Mouse (Mus musculus) neural tube, embryonic 11.5 days (tissue): ENCODE data around the gene Frmpd2. TPM values are rescaled to one million over a fixed set of nuclear protein-coding genes. Genes with fewer than 3 reads are reported as not detected.

ENCODE experiments used
- ATAC-seq: fragments of 200-750 bp; cut with Nextera tagmentation; 2 replicates; pipeline ENCODE4 v1.8.0; 2017; ENCODE audit warnings: moderate number of reproducible peaks, mild to moderate bottlenecking, moderate TSS enrichment, moderate library complexity; ENCODE audit not compliant: insufficient read depth, low FRiP score, low TSS enrichment
- DNase-seq: peaks from one replicate; pipeline ENCODE4 v3.0.0-alpha.2; 2015; ENCODE audit warnings: low spot score
- H3K27ac ChIP-seq: fragments of 300-500 bp; sonication (generic); 2 replicates; pipeline ENCODE4 v1.5.1; 2014; ENCODE audit warnings: low read depth, mild to moderate bottlenecking, low read length
- H3K27me3 ChIP-seq: fragments of 300-500 bp; sonication (generic); 2 replicates; pipeline ENCODE4 v1.6.1; 2014; ENCODE audit warnings: mild to moderate bottlenecking, low read length, mixed read lengths; ENCODE audit not compliant: control insufficient read depth, insufficient read depth
- H3K36me3 ChIP-seq: fragments of 300-500 bp; sonication (generic); 2 replicates; pipeline ENCODE4 v1.6.1; 2014; ENCODE audit warnings: mild to moderate bottlenecking, low read length, moderate library complexity, mixed read lengths; ENCODE audit not compliant: control insufficient read depth, insufficient read depth
- H3K4me1 ChIP-seq: fragments of 300-500 bp; sonication (generic); 2 replicates; pipeline ENCODE4 v1.6.1; 2014; ENCODE audit warnings: low read length, mixed read lengths; ENCODE audit not compliant: control insufficient read depth, insufficient read depth
- H3K4me2 ChIP-seq: fragments of 300-500 bp; sonication (generic); 2 replicates; pipeline ENCODE4 v1.6.1; 2014; ENCODE audit warnings: low read depth, mild to moderate bottlenecking, moderate library complexity
- H3K4me3 ChIP-seq: fragments of 300-500 bp; sonication (generic); 2 replicates; pipeline ENCODE4 v1.5.1; 2014; ENCODE audit warnings: low read depth, low read length
- H3K9ac ChIP-seq: fragments of 300-500 bp; sonication (generic); 2 replicates; pipeline ENCODE4 v1.6.1; 2014; ENCODE audit warnings: mild to moderate bottlenecking, low read length
- H3K9me3 ChIP-seq: fragments of 300-500 bp; sonication (generic); 2 replicates; pipeline ENCODE4 v1.6.1; 2016; ENCODE audit warnings: low read length; ENCODE audit not compliant: control insufficient read depth
- WGBS: fragments of 180-500 bp; shearing (Covaris S2); extraction: QIAGEN DNeasy Blood & Tissue Kit; methylation state at CpG from one replicate; pipeline ENCODE4 v1.1.7; 2014; 5-methylcytosine and 5-hydroxymethylcytosine counted together
- polyA plus RNA-seq: library from polyadenylated mRNA; unstranded; fragments of >200 nt; fragmentation: Nextera tagmentation; extraction: Ambion mirVana; gene quantifications from 2 replicates; pipeline ENCODE4 v1.2.1, GENCODE M21; 2014

The Frmpd2 gene
- polyA plus RNA-seq, 1 experiment from 2014 or later, result not detected

DNA sequence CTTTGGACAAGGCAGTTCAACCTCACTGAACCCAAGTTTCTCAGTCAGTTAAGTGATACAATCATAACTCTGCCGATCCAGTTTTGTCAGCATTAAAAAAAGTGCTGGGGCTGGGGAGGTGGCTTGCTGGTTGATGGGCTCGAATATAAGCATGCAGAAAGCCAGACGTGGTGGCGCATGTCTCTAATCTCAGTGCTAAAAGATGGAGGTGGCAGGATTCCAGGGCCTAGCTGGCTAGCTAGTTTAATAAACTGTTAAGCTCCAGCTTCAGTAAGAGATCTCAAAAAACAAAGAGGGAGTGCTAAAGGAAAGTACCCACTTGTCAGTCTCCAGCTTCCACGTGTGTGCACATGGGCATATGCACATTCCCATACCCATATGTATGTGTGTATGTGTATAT, 25.9 kb downstream of the Frmpd2 start:
- Histone ChIP-seq H3K9me3 (no peaks in the 10 kb centered on the region), H3K27ac (no peak overlapping the region), H3K36me3 (no peaks in the 10 kb centered on the region), H3K27me3 (no peaks in the 10 kb centered on the region), H3K4me3 (no peak overlapping the region), H3K4me1 (no peaks in the 10 kb centered on the region), H3K9ac (no peak overlapping the region), H3K4me2 (no peak overlapping the region)
- WGBS, result 86% methylated on average over 5 of the region's 5 CpGs
- ATAC-seq, result no peak
- DNase-seq, result no peak

DNA sequence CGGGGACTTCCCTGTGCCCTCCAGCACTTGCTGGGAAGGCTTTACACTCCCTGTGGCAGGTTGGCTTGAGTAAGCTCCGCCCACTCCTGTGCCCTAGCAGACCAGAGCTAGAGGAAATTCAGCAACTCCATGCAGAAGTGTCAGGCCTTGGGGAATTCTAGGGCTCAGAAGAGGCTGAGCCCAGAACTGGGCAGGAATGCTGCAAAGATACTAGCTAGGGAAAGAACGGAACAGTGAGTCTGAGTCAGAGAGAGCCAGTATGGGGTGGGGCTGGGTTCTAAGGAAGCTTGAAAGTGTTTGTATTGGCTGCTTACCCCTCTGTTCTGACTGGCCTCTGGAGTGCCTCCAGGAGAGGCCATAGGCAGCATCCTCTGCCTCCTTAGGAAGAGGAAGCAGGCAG, 27.4 kb downstream of the Frmpd2 start:
- no peaks in the 10 kb centered on the region for H3K9me3 ChIP-seq
- H3K4me1 ChIP-seq, result no peaks in the 10 kb centered on the region
- H3K36me3 ChIP-seq, result no peaks in the 10 kb centered on the region
- WGBS, result 66% methylated on average over 3 of the region's 3 CpGs
- H3K9ac ChIP-seq, result no peak overlapping the region
- no peak overlapping the region for H3K4me3 ChIP-seq
- no peak overlapping the region for H3K4me2 ChIP-seq
- no peaks in the 10 kb centered on the region for H3K27me3 ChIP-seq
- DNase-seq (no peak), ATAC-seq (no peak)
- no peak overlapping the region for H3K27ac ChIP-seq

DNA sequence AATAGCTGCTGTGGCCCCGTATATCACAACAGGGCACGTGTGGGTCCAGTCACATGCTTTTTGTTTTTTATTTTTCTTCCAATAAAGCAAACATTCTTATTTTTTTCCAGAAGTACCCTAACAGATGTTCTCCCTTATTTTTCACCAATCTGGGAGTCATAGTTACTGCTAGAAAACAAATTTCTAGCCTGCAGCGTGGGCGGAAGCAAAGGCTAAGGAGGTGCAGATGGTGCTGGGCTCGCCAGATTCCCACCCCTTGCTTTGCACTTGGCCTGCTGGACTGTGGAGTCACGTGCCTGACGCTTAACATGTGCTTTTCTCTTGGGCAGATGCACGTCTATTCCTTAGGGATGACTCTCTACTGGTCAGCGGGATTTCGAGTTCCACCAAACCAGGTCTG, 29.1 kb downstream of the Frmpd2 start:
- H3K4me3 ChIP-seq, result no peak overlapping the region
- H3K27me3 ChIP-seq, result no peaks in the 10 kb centered on the region
- ATAC-seq, result no peak
- no peak overlapping the region for H3K27ac ChIP-seq
- 74% methylated on average over 10 of the region's 10 CpGs for WGBS
- no peaks in the 10 kb centered on the region for H3K9me3 ChIP-seq
- H3K36me3 ChIP-seq, result no peaks in the 10 kb centered on the region
- H3K4me1 ChIP-seq, result no peaks in the 10 kb centered on the region
- H3K9ac ChIP-seq, result no peak overlapping the region
- no peak for DNase-seq
- no peak overlapping the region for H3K4me2 ChIP-seq

DNA sequence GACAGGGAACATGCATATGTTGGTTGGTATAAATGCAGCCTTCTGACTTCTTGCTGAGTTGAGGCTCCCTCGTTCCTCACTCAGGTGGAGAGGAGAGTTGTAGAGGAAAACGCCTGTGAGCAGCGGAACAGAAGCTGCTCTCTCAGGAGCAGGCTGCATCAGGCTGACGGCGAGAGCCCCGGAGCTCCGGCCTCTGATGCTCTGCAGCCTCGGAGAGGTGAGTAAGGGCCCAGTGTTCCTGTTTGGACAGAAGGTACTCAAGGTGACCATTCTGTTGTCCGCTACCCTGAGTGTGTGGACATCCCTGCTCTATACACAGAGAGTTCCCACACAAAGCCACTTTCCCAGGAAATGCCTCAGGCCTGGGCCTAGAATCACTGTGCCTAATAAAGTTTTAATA, 31.8 kb downstream of the Frmpd2 start:
- no peaks in the 10 kb centered on the region for H3K9me3 ChIP-seq
- ATAC-seq, result no peak
- no peak overlapping the region for H3K4me3 ChIP-seq
- H3K4me1 ChIP-seq, result no peaks in the 10 kb centered on the region
- no peak overlapping the region for H3K27ac ChIP-seq
- no peaks in the 10 kb centered on the region for H3K27me3 ChIP-seq
- H3K36me3 ChIP-seq, result no peaks in the 10 kb centered on the region
- no peak overlapping the region for H3K4me2 ChIP-seq
- no peak for DNase-seq
- H3K9ac ChIP-seq, result no peak overlapping the region
- 86% methylated on average over 9 of the region's 9 CpGs for WGBS

DNA sequence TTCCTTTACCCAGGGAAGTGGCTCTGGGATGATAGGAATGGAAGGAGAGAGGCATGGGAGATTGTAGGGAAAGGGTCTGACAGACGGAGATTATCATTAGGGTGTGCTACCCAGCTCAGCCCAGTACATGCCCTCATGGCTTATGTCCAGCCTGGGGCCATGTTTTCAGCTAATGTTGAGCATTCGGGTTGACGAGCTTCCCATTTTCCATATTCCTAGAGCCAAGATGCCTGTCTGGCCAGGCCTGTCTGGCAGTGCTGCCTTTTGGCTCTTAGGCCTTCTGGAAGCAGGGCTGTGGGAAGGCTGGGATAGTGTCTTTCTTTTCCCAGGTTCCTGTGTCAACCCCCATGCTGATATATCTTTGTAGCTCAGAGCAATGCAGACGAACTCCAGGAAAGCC, 35.2 kb downstream of the Frmpd2 start:
- H3K27me3 ChIP-seq, result no peaks in the 10 kb centered on the region
- H3K9me3 ChIP-seq, result no peaks in the 10 kb centered on the region
- no peak for ATAC-seq
- H3K4me2 ChIP-seq, result no peak overlapping the region
- DNase-seq, result no peak
- no peak overlapping the region for H3K4me3 ChIP-seq
- no peaks in the 10 kb centered on the region for H3K4me1 ChIP-seq
- H3K36me3 ChIP-seq, result no peaks in the 10 kb centered on the region
- H3K27ac ChIP-seq, result no peak overlapping the region
- WGBS, result 79% methylated on average over 4 of the region's 4 CpGs
- no peak overlapping the region for H3K9ac ChIP-seq

DNA sequence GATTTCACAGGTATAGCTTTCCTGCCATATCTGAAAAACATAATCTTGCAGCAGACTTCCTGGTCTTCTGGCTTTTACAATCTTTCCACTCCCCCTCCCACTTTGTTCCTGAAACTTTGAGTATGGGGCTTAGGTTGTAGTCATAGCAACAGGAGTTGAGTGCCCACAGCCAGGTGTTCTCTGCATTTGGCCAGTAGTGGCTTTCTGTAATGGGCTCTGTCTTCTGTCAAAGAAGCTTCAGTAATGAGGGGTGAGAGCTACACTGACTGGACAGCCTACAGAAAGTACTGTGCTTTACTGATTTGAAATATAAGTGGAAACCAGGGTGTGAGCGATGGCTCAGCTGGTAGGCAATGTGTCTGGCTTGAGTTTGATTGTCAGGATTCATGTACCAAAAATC, 37.2 kb downstream of the Frmpd2 start:
- ATAC-seq (no peak), DNase-seq (no peak)
- H3K4me2 ChIP-seq, result no peak overlapping the region
- 93% methylated on average over 1 of the region's 1 CpGs for WGBS
- no peaks in the 10 kb centered on the region for H3K4me1 ChIP-seq
- H3K36me3 ChIP-seq, result no peaks in the 10 kb centered on the region
- H3K27ac ChIP-seq, result no peak overlapping the region
- no peak overlapping the region for H3K4me3 ChIP-seq
- H3K9ac ChIP-seq, result no peak overlapping the region
- no peaks in the 10 kb centered on the region for H3K9me3 ChIP-seq
- no peaks in the 10 kb centered on the region for H3K27me3 ChIP-seq

DNA sequence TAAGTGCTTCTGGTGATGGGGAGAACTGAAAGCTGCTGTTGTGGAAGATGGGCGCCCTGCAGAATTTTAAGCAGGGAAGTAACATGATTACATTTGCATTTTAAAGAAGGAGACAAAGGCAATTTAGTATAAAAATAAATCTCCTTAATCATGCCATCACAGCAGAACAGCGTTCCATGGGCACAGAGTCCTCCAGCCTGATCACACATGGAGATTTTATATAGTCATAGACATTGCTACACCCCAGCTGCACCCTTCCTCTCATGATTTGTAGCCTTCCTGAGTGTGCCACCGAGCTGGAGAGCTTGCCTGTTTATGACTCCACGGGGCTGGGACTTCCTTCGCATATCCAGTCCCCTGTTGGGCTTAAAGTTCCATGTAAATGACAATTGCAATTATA, 42.4 kb downstream of the Frmpd2 start:
- no peak for DNase-seq
- H3K9me3 ChIP-seq, result no peaks in the 10 kb centered on the region
- no peaks in the 10 kb centered on the region for H3K27me3 ChIP-seq
- ATAC-seq, result no peak
- H3K9ac ChIP-seq, result no peak overlapping the region
- H3K27ac ChIP-seq, result no peak overlapping the region
- no peaks in the 10 kb centered on the region for H3K36me3 ChIP-seq
- no peak overlapping the region for H3K4me3 ChIP-seq
- no peak overlapping the region for H3K4me2 ChIP-seq
- H3K4me1 ChIP-seq, result no peaks in the 10 kb centered on the region
- 49% methylated on average over 5 of the region's 5 CpGs for WGBS

DNA sequence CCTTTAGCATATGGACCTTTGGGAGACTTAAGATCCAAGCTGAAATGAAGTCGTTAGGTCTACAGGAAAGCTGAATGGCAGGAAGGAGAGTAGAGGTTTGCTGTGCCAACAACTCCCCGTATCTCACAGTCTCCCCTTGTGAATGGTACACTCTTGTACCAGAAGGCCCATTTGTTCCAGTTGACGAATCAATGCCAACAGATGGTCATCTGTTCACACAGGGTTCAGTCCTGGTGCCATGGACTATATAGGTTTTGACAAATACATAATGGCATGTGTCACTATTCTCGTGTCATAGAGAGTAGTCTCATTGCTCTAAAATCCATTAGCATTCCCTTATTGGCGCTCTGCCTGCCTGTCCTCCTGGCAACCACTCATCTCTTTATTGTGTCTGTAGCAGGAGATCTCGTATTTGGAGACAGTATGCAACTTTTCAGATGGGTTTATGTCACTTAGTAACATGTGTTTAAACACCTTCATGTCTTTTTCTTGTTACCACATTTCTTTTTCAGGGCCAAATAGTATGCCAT, 43.3 kb downstream of the Frmpd2 start:
- no peak overlapping the region for H3K4me2 ChIP-seq
- DNase-seq, result no peak
- H3K4me3 ChIP-seq, result no peak overlapping the region
- H3K27ac ChIP-seq, result no peak overlapping the region
- no peaks in the 10 kb centered on the region for H3K9me3 ChIP-seq
- WGBS, result 79% methylated on average over 6 of the region's 6 CpGs
- H3K9ac ChIP-seq, result no peak overlapping the region
- no peaks in the 10 kb centered on the region for H3K27me3 ChIP-seq
- no peaks in the 10 kb centered on the region for H3K36me3 ChIP-seq
- ATAC-seq, result no peak
- H3K4me1 ChIP-seq, result no peaks in the 10 kb centered on the region

DNA sequence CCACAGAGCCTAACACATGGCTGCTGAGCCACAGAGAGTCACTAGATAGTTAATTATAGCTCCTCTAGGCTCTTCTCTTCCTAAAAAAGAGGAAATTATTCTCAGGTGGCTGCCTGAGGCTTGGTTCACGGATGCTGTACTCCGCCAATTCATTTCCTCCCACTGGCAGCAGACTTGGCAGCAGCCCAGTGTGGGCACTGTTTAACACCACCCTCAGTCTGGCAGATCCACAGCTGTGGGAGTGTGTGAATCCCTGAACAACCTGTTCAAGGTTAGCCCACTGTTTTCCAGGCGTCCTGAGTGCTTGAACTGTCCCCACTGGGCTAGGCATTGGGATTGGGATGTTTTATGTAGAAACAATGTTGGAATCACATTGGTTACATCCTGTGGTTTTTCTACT, 50.0 kb downstream of the Frmpd2 start:
- H3K36me3 ChIP-seq, result no peaks in the 10 kb centered on the region
- no peaks in the 10 kb centered on the region for H3K27me3 ChIP-seq
- H3K4me1 ChIP-seq, result no peaks in the 10 kb centered on the region
- H3K4me2 ChIP-seq, result no peak overlapping the region
- 73% methylated on average over 3 of the region's 3 CpGs for WGBS
- no peak overlapping the region for H3K27ac ChIP-seq
- no peaks in the 10 kb centered on the region for H3K9me3 ChIP-seq
- ATAC-seq (no peak), DNase-seq (no peak)
- H3K4me3 ChIP-seq, result no peak overlapping the region
- no peak overlapping the region for H3K9ac ChIP-seq
